Mouse (Mus musculus): Measurements from ENCODE around the gene Nxph2. TPM values are rescaled to one million over a fixed set of nuclear protein-coding genes. Genes with fewer than 3 reads are reported as not detected.
"Not testable (repeated sequence)": the region's sequence is repeated elsewhere in the genome, so short reads cannot be mapped to it uniquely, and the experiment has no call there.

The Nxph2 gene
- polyA plus RNA-seq (2016; fragmentation: Nextera tagmentation; extraction: Ambion mirVana) = 0.12 and 0.41 TPM in 2 replicates

DNA sequence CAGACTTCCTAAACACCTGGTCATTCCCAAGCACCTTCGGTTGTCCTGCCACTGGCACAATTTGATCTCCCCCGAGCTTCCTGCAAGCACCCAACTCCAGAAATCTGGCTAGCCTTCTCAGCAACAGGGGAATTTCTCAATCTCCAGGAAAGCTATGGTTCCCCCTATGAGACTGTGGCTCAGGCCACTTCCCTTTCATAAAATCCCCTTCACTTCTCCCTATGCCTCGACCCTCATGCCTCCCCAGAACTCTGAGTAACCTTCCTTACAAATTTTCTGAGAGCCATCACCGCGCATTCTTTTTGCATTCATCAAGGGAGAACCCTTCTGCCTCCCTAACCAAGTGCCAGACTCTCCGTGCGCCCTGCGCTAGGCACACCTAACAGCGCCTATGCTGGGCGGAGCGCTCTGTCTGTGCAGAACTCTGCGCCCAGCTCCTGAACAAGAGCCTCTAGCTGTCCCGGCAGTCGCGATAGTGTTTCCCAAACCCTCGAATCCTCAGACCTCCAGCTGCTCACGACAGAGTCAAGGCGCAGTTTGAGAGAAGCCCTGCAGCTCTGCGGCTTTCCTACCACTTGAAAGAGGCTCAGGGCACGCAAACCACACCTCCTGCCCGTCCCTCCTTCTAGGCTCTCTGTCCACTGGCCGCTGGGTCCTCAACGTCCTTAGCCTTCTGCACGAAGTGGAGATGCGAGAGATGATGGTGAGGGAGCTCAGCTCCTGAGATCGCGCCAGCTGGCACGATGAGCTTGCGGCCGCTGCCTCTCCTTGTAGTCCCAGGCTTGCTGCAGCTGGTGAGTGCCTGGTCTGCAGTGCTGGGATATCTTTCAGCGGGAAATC, at the start of gene Nxph2:
Nxph2 (plus strand) TSS at position 501 of the 840 bp plus-strand sequence.
- Histone ChIP-seq H3K36me3 (no peaks in the 10 kb centered on the region), H3K4me3 (peak within 1 kb of the TSS; percentile 56), H3K27me3 (ENCODE audit: insufficient read depth, poor library complexity, severe bottlenecking) (peaks cover 9% of the 10 kb centered on the region; the same call in 1 of the 2 replicates), H3K9me3 (no peaks in the 10 kb centered on the region), H3K4me1 (replicated peaks) (peaks cover 8% of the 10 kb centered on the region; the same call in 1 of the 2 replicates), H3K27ac (no peak within 1 kb of the TSS)
- DNase-seq (ENCODE audit: low spot score) = peak; percentile 48
- 3% methylated on average over 31 of the region's 31 CpGs for WGBS

DNA sequence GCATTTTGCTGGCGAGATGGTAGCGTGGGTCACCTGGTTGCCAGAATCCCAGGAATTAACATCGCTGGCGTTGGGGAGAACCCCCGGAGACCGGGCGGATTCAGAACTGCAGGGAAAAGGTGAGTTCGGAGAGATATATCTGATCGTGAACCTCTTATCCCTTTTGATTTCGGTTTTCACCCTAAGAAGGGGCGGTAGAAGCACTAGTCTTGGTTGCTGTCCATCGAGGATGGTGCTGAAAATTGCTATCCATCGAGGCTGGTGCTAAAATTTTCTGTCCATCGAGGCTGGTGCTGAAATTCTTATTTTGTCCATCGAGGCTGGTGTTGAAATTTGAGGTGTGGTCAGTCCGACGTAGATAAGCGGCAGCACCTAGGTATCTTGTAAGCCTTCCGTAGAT, 30.1 kb upstream of the Nxph2 start:
- not testable (repeated sequence) for H3K4me1 ChIP-seq (replicated peaks); H3K36me3 ChIP-seq; DNase-seq (ENCODE audit: low spot score); H3K27me3 ChIP-seq (ENCODE audit: insufficient read depth, poor library complexity, severe bottlenecking); H3K27ac ChIP-seq; H3K4me3 ChIP-seq
- 0 out of 2 replicates have a peak, but pooled peaks cover 13% of the 10 kb centered on the region for H3K9me3 ChIP-seq
- WGBS = 57% methylated on average over 19 of the region's 19 CpGs

DNA sequence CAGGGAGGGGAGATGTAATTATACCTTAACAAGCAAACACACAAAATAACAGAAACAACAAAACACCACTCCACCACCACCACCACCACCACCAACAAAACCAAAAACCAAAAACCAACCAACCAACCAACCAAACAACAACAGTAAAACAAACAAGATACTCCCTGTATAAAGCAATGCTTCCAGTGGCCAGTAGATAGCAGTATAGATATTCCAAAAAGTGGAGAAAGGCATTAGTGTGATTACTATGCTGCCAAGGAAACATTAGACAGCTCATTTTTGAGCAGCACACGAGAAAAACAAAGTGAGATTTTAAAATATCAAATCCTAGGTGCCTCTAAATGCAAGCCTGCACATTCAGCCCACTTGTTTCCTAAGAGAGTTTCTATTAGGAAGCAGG, 6.2 kb upstream of the Nxph2 start:
- Histone ChIP-seq H3K27ac (no peak overlapping the region), H3K4me1 (replicated peaks) (no peaks in the 10 kb centered on the region), H3K36me3 (no peaks in the 10 kb centered on the region), H3K27me3 (ENCODE audit: insufficient read depth, poor library complexity, severe bottlenecking) (no peaks in the 10 kb centered on the region), H3K4me3 (no peak overlapping the region), H3K9me3 (no peaks in the 10 kb centered on the region)
- no peak for DNase-seq (ENCODE audit: low spot score)
- 20% methylated on average over 1 of the region's 1 CpGs for WGBS

Other genes with a start within 250 kb of the Nxph2 start
- 13.3 and 16.6 TPM in 2 replicates for gene Mastl, start 165.2 kb upstream of the Nxph2 start, polyA plus RNA-seq (2016; fragmentation: Nextera tagmentation; extraction: Ambion mirVana)
- gene Yme1l1, start 164.9 kb upstream of the Nxph2 start, polyA plus RNA-seq (2016; fragmentation: Nextera tagmentation; extraction: Ambion mirVana) = 56.0 and 71.0 TPM in 2 replicates
- not detected in 2 replicates for gene 4931423N10Rik, start 113.8 kb upstream of the Nxph2 start, polyA plus RNA-seq (2016; fragmentation: Nextera tagmentation; extraction: Ambion mirVana)

Data from hindbrain, embryonic 10.5 days (tissue).